Mouse (Mus musculus) erythroblast, embryonic 14.5 days (primary cell): ENCODE data around the gene Hnrnpul1.

Source experiments
- GATA1 ChIP-seq: IDR thresholded peaks from 2 replicates; pipeline ENCODE4 v1.6.1; 2012; ENCODE audit warnings: low read length, inconsistent platforms, mixed read lengths
- TAL1 ChIP-seq: IDR thresholded peaks from 3 replicates; pipeline ENCODE4 v1.6.1; 2012; ENCODE audit warnings: low read length, inconsistent platforms, mixed read lengths

GRCm38 (mm10) chr7:25683474-25684180 is 70.9 kb downstream of the Hnrnpul1 start:
- TF ChIP-seq TAL1 (no peak), GATA1 (no peak)
